Mouse (Mus musculus): ENCODE data around the gene Smchd1. TPM values are rescaled to one million over a fixed set of nuclear protein-coding genes. Genes with fewer than 3 reads are reported as not detected.
"Not testable (repeated sequence)": the region's sequence is repeated elsewhere in the genome, so short reads cannot be mapped to it uniquely, and the experiment has no call there.

The Smchd1 gene
- polyA plus RNA-seq, 1 experiment from 2014 or later: 41.5 TPM

GRCm38 (mm10) chr17:71336421-71336820 lies 138.7 kb downstream of the Smchd1 start:
- ATAC-seq: no peak
- Histone ChIP-seq H3K4me1 (ENCODE audit: control insufficient read depth, insufficient read depth, low read length) (no peaks in the 10 kb centered on the region), H3K4me3 (ENCODE audit: low read depth, low read length) (no peak overlapping the region), H3K4me2 (ENCODE audit: low read length) (no peak overlapping the region), H3K9me3 (replicated peaks; ENCODE audit: control insufficient read depth, low read length, poor library complexity, severe bottlenecking) (no peaks in the 10 kb centered on the region), H3K36me3 (ENCODE audit: control insufficient read depth, insufficient read depth, low read length) (no peaks in the 10 kb centered on the region), H3K27me3 (ENCODE audit: control insufficient read depth, insufficient read depth, low read depth, low read length) (no peaks in the 10 kb centered on the region), H3K27ac (ENCODE audit: low read length) (no peak overlapping the region), H3K9ac (ENCODE audit: low read depth, low read length) (no peak overlapping the region)
- 58% methylated on average over 8 of the region's 8 CpGs for WGBS

DNA sequence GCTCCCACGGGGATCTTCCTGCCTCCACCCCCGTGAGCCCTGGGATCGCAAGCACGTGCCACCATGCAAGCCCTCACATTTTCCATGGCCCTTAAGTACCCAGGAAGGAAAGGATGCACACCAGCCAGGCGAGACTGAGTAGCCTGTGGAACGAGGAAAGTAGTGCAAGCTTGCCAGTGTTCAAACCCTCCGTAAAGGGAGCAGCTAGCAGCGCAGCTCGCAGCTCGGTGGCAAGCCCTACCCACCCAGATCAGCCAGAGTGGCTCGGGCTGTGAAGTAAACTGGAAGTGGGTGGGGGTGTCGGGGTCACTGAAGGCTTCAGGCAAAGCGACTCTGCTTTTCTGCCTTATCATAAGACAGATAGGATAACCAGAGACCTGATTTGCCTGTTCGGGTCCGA lies 142.8 kb downstream of the Smchd1 start:
- Histone ChIP-seq H3K9ac (ENCODE audit: low read depth, low read length) (no peak overlapping the region), H3K4me2 (ENCODE audit: low read length) (no peak overlapping the region), H3K27ac (ENCODE audit: low read length) (no peak overlapping the region), H3K27me3 (ENCODE audit: control insufficient read depth, insufficient read depth, low read depth, low read length) (no peaks in the 10 kb centered on the region), H3K4me1 (ENCODE audit: control insufficient read depth, insufficient read depth, low read length) (no peaks in the 10 kb centered on the region), H3K36me3 (ENCODE audit: control insufficient read depth, insufficient read depth, low read length) (no peaks in the 10 kb centered on the region), H3K4me3 (ENCODE audit: low read depth, low read length) (no peak overlapping the region), H3K9me3 (replicated peaks; ENCODE audit: control insufficient read depth, low read length, poor library complexity, severe bottlenecking) (no peaks in the 10 kb centered on the region)
- WGBS: 81% methylated on average over 15 of the region's 15 CpGs
- no peak for ATAC-seq

DNA sequence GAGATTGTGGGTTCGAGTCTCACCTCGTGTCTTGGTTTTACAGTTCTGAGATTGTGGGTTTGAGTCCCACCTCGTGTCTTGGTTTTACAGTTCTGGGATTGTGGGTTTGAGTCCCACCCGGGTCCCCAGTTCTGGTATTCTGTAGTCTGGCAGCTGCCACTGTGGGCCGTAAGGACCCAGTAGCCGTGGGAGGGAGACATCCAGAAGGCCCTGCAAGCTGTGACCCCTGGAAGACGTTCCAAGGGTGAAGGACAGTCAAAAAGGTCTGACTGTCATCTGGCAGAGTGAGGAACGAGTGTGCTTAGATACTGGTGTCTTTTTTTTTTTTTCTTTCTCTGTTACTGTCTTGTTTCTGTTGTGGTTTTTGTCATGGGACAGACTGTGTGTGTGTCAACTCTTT lies 154.4 kb downstream of the Smchd1 start:
- not testable (repeated sequence) for H3K4me3 ChIP-seq (ENCODE audit: low read depth, low read length); H3K9me3 ChIP-seq (replicated peaks; ENCODE audit: control insufficient read depth, low read length, poor library complexity, severe bottlenecking); H3K27ac ChIP-seq (ENCODE audit: low read length); H3K4me2 ChIP-seq (ENCODE audit: low read length); H3K9ac ChIP-seq (ENCODE audit: low read depth, low read length); ATAC-seq; H3K4me1 ChIP-seq (ENCODE audit: control insufficient read depth, insufficient read depth, low read length); H3K36me3 ChIP-seq (ENCODE audit: control insufficient read depth, insufficient read depth, low read length); H3K27me3 ChIP-seq (ENCODE audit: control insufficient read depth, insufficient read depth, low read depth, low read length)
- WGBS: 88% methylated on average over 8 of the region's 8 CpGs

DNA sequence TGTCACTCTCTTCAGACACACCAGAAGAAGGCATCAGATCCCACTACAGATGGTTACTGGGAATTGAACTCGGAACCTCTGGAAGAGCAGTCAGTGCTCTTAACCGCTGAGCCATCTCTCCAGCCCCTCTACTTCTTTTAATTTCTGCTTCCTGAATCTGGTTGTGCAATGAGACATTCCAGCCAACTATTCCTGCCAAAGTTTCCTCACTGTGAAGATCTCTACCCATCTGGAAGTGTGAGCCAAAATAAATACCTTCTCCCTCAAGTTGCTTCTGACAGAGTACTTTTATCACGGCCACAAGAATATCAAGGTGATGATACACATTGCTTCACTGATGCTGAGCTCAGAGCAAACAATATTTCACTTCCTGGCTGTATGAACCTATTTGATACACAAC lies 155.8 kb downstream of the Smchd1 start:
- ATAC-seq: no peak
- 94% methylated on average over 3 of the region's 3 CpGs for WGBS
- Histone ChIP-seq H3K9ac (ENCODE audit: low read depth, low read length) (no peak overlapping the region), H3K4me3 (ENCODE audit: low read depth, low read length) (no peak overlapping the region), H3K27ac (ENCODE audit: low read length) (no peak overlapping the region), H3K27me3 (ENCODE audit: control insufficient read depth, insufficient read depth, low read depth, low read length) (no peaks in the 10 kb centered on the region), H3K9me3 (replicated peaks; ENCODE audit: control insufficient read depth, low read length, poor library complexity, severe bottlenecking) (no peaks in the 10 kb centered on the region), H3K4me1 (ENCODE audit: control insufficient read depth, insufficient read depth, low read length) (no peaks in the 10 kb centered on the region), H3K36me3 (ENCODE audit: control insufficient read depth, insufficient read depth, low read length) (no peaks in the 10 kb centered on the region), H3K4me2 (ENCODE audit: low read length) (no peak overlapping the region)

- no peaks in the 10 kb centered on the region for H3K4me1 ChIP-seq (ENCODE audit: control insufficient read depth, insufficient read depth, low read length)
- 95% methylated on average over 4 of the region's 4 CpGs for WGBS
- ATAC-seq: no peak
Observed at GRCm38 (mm10) chr17:71317571-71317970, 157.6 kb downstream of the Smchd1 start.

DNA sequence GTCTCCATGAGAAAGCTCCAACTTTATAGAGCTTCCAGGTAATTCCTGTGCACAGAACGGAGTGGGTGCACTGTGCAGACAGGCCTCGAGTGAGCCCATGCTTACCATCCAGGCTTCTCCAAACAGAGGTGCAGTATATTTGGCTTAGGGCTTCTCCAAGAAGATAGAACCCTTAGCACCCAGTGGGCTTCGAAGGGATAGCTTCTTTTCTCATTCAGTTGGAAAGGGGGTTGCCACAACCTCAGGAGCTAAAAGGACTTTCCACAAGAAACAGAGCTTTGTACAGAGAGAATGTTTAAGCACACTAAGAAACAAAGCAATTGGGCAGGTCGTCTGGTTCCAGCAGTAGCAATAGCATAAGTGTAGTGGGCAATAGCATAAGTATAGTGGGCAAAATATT lies 160.8 kb downstream of the Smchd1 start:
- peaks cover 13% of the 10 kb centered on the region for H3K4me1 ChIP-seq (ENCODE audit: control insufficient read depth, insufficient read depth, low read length)
- H3K9me3 ChIP-seq (replicated peaks; ENCODE audit: control insufficient read depth, low read length, poor library complexity, severe bottlenecking): no peaks in the 10 kb centered on the region
- H3K27me3 ChIP-seq (ENCODE audit: control insufficient read depth, insufficient read depth, low read depth, low read length): peaks cover 13% of the 10 kb centered on the region
- no peaks in the 10 kb centered on the region for H3K36me3 ChIP-seq (ENCODE audit: control insufficient read depth, insufficient read depth, low read length)
- 73% methylated on average over 4 of the region's 4 CpGs for WGBS
- H3K4me3 ChIP-seq (ENCODE audit: low read depth, low read length): no peak overlapping the region
- H3K4me2 ChIP-seq (ENCODE audit: low read length): no peak overlapping the region
- no peak overlapping the region for H3K27ac ChIP-seq (ENCODE audit: low read length)
- ATAC-seq: no peak
- no peak overlapping the region for H3K9ac ChIP-seq (ENCODE audit: low read depth, low read length)

More at GRCm38 (mm10) chr17:71317571-71317970, 157.6 kb downstream of the Smchd1 start:
- no peak overlapping the region for H3K27ac ChIP-seq (ENCODE audit: low read length)
- no peaks in the 10 kb centered on the region for H3K36me3 ChIP-seq (ENCODE audit: control insufficient read depth, insufficient read depth, low read length)
- no peaks in the 10 kb centered on the region for H3K27me3 ChIP-seq (ENCODE audit: control insufficient read depth, insufficient read depth, low read depth, low read length)
- no peak overlapping the region for H3K9ac ChIP-seq (ENCODE audit: low read depth, low read length)
- no peak overlapping the region for H3K4me3 ChIP-seq (ENCODE audit: low read depth, low read length)
- H3K9me3 ChIP-seq (replicated peaks; ENCODE audit: control insufficient read depth, low read length, poor library complexity, severe bottlenecking): no peaks in the 10 kb centered on the region
- H3K4me2 ChIP-seq (ENCODE audit: low read length): no peak overlapping the region

GRCm38 (mm10) chr17:71311340-71312171 lies 163.6 kb downstream of the Smchd1 start, which contains the start of gene Emilin2:
Gene Emilin2, minus strand, starts transcription at chr17:71311978.
- Histone ChIP-seq H3K4me2 (ENCODE audit: low read length) (peak within 1 kb of the TSS; percentile 100), H3K4me3 (ENCODE audit: low read depth, low read length) (peak within 1 kb of the TSS; percentile 69), H3K36me3 (ENCODE audit: control insufficient read depth, insufficient read depth, low read length) (no peaks in the 10 kb centered on the region), H3K27ac (ENCODE audit: low read length) (no peak within 1 kb of the TSS), H3K4me1 (ENCODE audit: control insufficient read depth, insufficient read depth, low read length) (peaks cover 13% of the 10 kb centered on the region), H3K9me3 (replicated peaks; ENCODE audit: control insufficient read depth, low read length, poor library complexity, severe bottlenecking) (no peaks in the 10 kb centered on the region), H3K27me3 (ENCODE audit: control insufficient read depth, insufficient read depth, low read depth, low read length) (peaks cover 20% of the 10 kb centered on the region), H3K9ac (ENCODE audit: low read depth, low read length) (peak within 1 kb of the TSS; percentile 72)
- 9% methylated on average over 20 of the region's 20 CpGs for WGBS
- ATAC-seq: no peak

GRCm38 (mm10) chr17:71310486-71311339 lies 164.4 kb downstream of the Smchd1 start:
- peaks cover 13% of the 10 kb centered on the region for H3K4me1 ChIP-seq (ENCODE audit: control insufficient read depth, insufficient read depth, low read length)
- H3K27ac ChIP-seq (ENCODE audit: low read length): no peak overlapping the region
- WGBS: under 1% methylated on average over 64 of the region's 67 CpGs
- H3K9me3 ChIP-seq (replicated peaks; ENCODE audit: control insufficient read depth, low read length, poor library complexity, severe bottlenecking): no peaks in the 10 kb centered on the region
- H3K36me3 ChIP-seq (ENCODE audit: control insufficient read depth, insufficient read depth, low read length): no peaks in the 10 kb centered on the region
- H3K27me3 ChIP-seq (ENCODE audit: control insufficient read depth, insufficient read depth, low read depth, low read length): peaks cover 20% of the 10 kb centered on the region
- peak overlapping the region; percentile 72 for H3K9ac ChIP-seq (ENCODE audit: low read depth, low read length)
- peak; percentile 75 for ATAC-seq
- peak overlapping the region; percentile 69 for H3K4me3 ChIP-seq (ENCODE audit: low read depth, low read length)
- H3K4me2 ChIP-seq (ENCODE audit: low read length): peak overlapping the region; percentile 100

Measured in midbrain, embryonic 16.5 days (tissue).